Mouse (Mus musculus): ENCODE data around the gene Gm37240. TPM values are rescaled to one million over a fixed set of nuclear protein-coding genes. Genes with fewer than 3 reads are reported as not detected.

Gm37240 gene
- polyA plus RNA-seq, 1 experiment, result not detected

- TF ChIP-seq CTCF (IDR thresholded peaks at IDR 0.05; ENCODE audit: insufficient read depth, low read depth, low read length), result no peak
- TF ChIP-seq POLR2A (IDR thresholded peaks at IDR 0.05; ENCODE audit: insufficient read depth, low read depth, low read length), result no peak
- peak overlapping the region; percentile 30; the same call in 1 of the 2 replicates for H3K27ac ChIP-seq (ENCODE audit: insufficient read depth, low read depth, low read length)
- no peak overlapping the region for H3K4me3 ChIP-seq (ENCODE audit: insufficient read depth, low read depth, low read length)
- peaks cover 8% of the 10 kb centered on the region for H3K4me1 ChIP-seq (ENCODE audit: control insufficient read depth, insufficient read depth, low read length)
- WGBS, result 92% methylated on average over 6 of the region's 6 CpGs
Measured at GRCm38 (mm10) chr3:85391756-85392155, 495.6 kb downstream of the Gm37240 start.

GRCm38 (mm10) chr3:85391111-85391510 is 496.2 kb downstream of the Gm37240 start:
- TF ChIP-seq CTCF (IDR thresholded peaks at IDR 0.05; ENCODE audit: insufficient read depth, low read depth, low read length), result no peak
- TF ChIP-seq POLR2A (IDR thresholded peaks at IDR 0.05; ENCODE audit: insufficient read depth, low read depth, low read length), result no peak
- WGBS, result 32% methylated on average over 2 of the region's 2 CpGs
- Histone ChIP-seq H3K4me3 (ENCODE audit: insufficient read depth, low read depth, low read length) (no peak overlapping the region), H3K27ac (ENCODE audit: insufficient read depth, low read depth, low read length) (peak overlapping the region; percentile 49), H3K4me1 (ENCODE audit: control insufficient read depth, insufficient read depth, low read length) (peaks cover 8% of the 10 kb centered on the region)

GRCm38 (mm10) chr3:85385371-85385770 is 501.9 kb downstream of the Gm37240 start:
- peaks cover 7% of the 10 kb centered on the region for H3K4me1 ChIP-seq (ENCODE audit: control insufficient read depth, insufficient read depth, low read length)
- no peak overlapping the region for H3K27ac ChIP-seq (ENCODE audit: insufficient read depth, low read depth, low read length)
- no peak overlapping the region for H3K4me3 ChIP-seq (ENCODE audit: insufficient read depth, low read depth, low read length)
- no peak for TF ChIP-seq POLR2A (IDR thresholded peaks at IDR 0.05; ENCODE audit: insufficient read depth, low read depth, low read length)

GRCm38 (mm10) chr3:85383330-85383729 is 504.0 kb downstream of the Gm37240 start:
- Histone ChIP-seq H3K27ac (ENCODE audit: insufficient read depth, low read depth, low read length) (peak overlapping the region; percentile 86), H3K4me1 (ENCODE audit: control insufficient read depth, insufficient read depth, low read length) (peaks cover 15% of the 10 kb centered on the region), H3K4me3 (ENCODE audit: insufficient read depth, low read depth, low read length) (no peak overlapping the region)
- 48% methylated on average over 3 of the region's 3 CpGs for WGBS
- no peak for TF ChIP-seq CTCF (IDR thresholded peaks at IDR 0.05; ENCODE audit: insufficient read depth, low read depth, low read length)
- TF ChIP-seq POLR2A (IDR thresholded peaks at IDR 0.05; ENCODE audit: insufficient read depth, low read depth, low read length), result no peak

- Histone ChIP-seq H3K27ac (ENCODE audit: insufficient read depth, low read depth, low read length) (peak overlapping the region; percentile 42; the same call in 1 of the 2 replicates), H3K4me1 (ENCODE audit: control insufficient read depth, insufficient read depth, low read length) (peaks cover 15% of the 10 kb centered on the region), H3K4me3 (ENCODE audit: insufficient read depth, low read depth, low read length) (no peak overlapping the region)
- WGBS, result 35% methylated on average over 16 of the region's 16 CpGs
- no peak for TF ChIP-seq POLR2A (IDR thresholded peaks at IDR 0.05; ENCODE audit: insufficient read depth, low read depth, low read length)
- TF ChIP-seq CTCF (IDR thresholded peaks at IDR 0.05; ENCODE audit: insufficient read depth, low read depth, low read length), result no peak
Measured at GRCm38 (mm10) chr3:85378703-85379395, 508.5 kb downstream of the Gm37240 start.

GRCm38 (mm10) chr3:85377946-85378702 is 509.2 kb downstream of the Gm37240 start:
- peak overlapping the region; percentile 42; the same call in 1 of the 2 replicates for H3K27ac ChIP-seq (ENCODE audit: insufficient read depth, low read depth, low read length)
- 53% methylated on average over 13 of the region's 13 CpGs for WGBS
- no peak for TF ChIP-seq CTCF (IDR thresholded peaks at IDR 0.05; ENCODE audit: insufficient read depth, low read depth, low read length)
- no peak for TF ChIP-seq POLR2A (IDR thresholded peaks at IDR 0.05; ENCODE audit: insufficient read depth, low read depth, low read length)

GRCm38 (mm10) chr3:85377505-85377904 is 509.8 kb downstream of the Gm37240 start:
- WGBS, result 63% methylated on average over 3 of the region's 3 CpGs
- Histone ChIP-seq H3K27ac (ENCODE audit: insufficient read depth, low read depth, low read length) (no peak overlapping the region), H3K4me1 (ENCODE audit: control insufficient read depth, insufficient read depth, low read length) (peaks cover 9% of the 10 kb centered on the region), H3K4me3 (ENCODE audit: insufficient read depth, low read depth, low read length) (no peak overlapping the region)
- TF ChIP-seq POLR2A (IDR thresholded peaks at IDR 0.05; ENCODE audit: insufficient read depth, low read depth, low read length), result no peak
- no peak for TF ChIP-seq CTCF (IDR thresholded peaks at IDR 0.05; ENCODE audit: insufficient read depth, low read depth, low read length)

More at GRCm38 (mm10) chr3:85377946-85378702, 509.2 kb downstream of the Gm37240 start:
- Histone ChIP-seq H3K4me1 (ENCODE audit: control insufficient read depth, insufficient read depth, low read length) (peaks cover 9% of the 10 kb centered on the region), H3K4me3 (ENCODE audit: insufficient read depth, low read depth, low read length) (no peak overlapping the region)

GRCm38 (mm10) chr3:85376541-85376940 is 510.8 kb downstream of the Gm37240 start:
- Histone ChIP-seq H3K4me3 (ENCODE audit: insufficient read depth, low read depth, low read length) (no peak overlapping the region), H3K27ac (ENCODE audit: insufficient read depth, low read depth, low read length) (no peak overlapping the region; the same call in 1 of the 2 replicates), H3K4me1 (ENCODE audit: control insufficient read depth, insufficient read depth, low read length) (peaks cover 9% of the 10 kb centered on the region)
- WGBS, result 46% methylated on average over 2 of the region's 2 CpGs
- no peak for TF ChIP-seq CTCF (IDR thresholded peaks at IDR 0.05; ENCODE audit: insufficient read depth, low read depth, low read length)
- TF ChIP-seq POLR2A (IDR thresholded peaks at IDR 0.05; ENCODE audit: insufficient read depth, low read depth, low read length), result no peak

GRCm38 (mm10) chr3:85373039-85373438 is 514.3 kb downstream of the Gm37240 start:
- Histone ChIP-seq H3K4me3 (ENCODE audit: insufficient read depth, low read depth, low read length) (no peak overlapping the region), H3K4me1 (ENCODE audit: control insufficient read depth, insufficient read depth, low read length) (peaks cover 3% of the 10 kb centered on the region), H3K27ac (ENCODE audit: insufficient read depth, low read depth, low read length) (no peak overlapping the region)
- TF ChIP-seq CTCF (IDR thresholded peaks at IDR 0.05; ENCODE audit: insufficient read depth, low read depth, low read length), result no peak
- no peak for TF ChIP-seq POLR2A (IDR thresholded peaks at IDR 0.05; ENCODE audit: insufficient read depth, low read depth, low read length)
- 56% methylated on average over 3 of the region's 3 CpGs for WGBS

Measured in olfactory bulb, adult 2 months (tissue).